In genomic region chr10:117445801-117446490, GRCm38 (mm10) we compare ENCODE assay signal across 13 mouse cellular contexts.
DNase-seq lines count a peak whose midpoint lies in the region.
"Had no signal": no experiment of that assay in that cellular context is flagged by ENCODE, and none has a peak within 500 bp of the region (broad histone marks: within the 10 kb centered on the region; RNA-seq: fewer than 3 reads in every experiment).

No protein-coding gene starts in this region.

- peak; percentile 24 to 28 for DNase-seq in cerebellum, adult 18-20 months
- no peak for DNase-seq in cerebellum, adult 11 months
- DNase-seq in layer of hippocampus, adult 11-12 months (ENCODE audit: low spot score), result peak; percentile 43
- no peak for DNase-seq in layer of hippocampus, adult 9-10 months (ENCODE audit: low spot score)
- DNase-seq in cerebellum, postnatal 14 days, result peak; percentile 46 to 65
- peak; percentile 34 to 52 for DNase-seq in layer of hippocampus, postnatal 10 days (ENCODE audit: low spot score in 2 of 2)
- no peak for DNase-seq in spleen, postnatal 36 days (ENCODE audit: low spot score in 2 of 2)
- DNase-seq in natural killer cell, adult 2 months (ENCODE audit: low spot score in 2 of 2), result no peak
- DNase-seq: adrenal gland, postnatal 25 days; gastrocnemius, postnatal 10 days; kidney, postnatal 36 days; liver, postnatal 0 days; thymus, postnatal 14 days had no signal

Comparison
In these comparisons a context has a peak if more than half of its experiments do, and no peak if none do; other contexts are left out.
1. DNase-seq: peak in cerebellum, adult 18-20 months (2 of 2), layer of hippocampus, adult 11-12 months (single experiment), cerebellum, postnatal 14 days (2 of 2) and layer of hippocampus, postnatal 10 days (2 of 2); none in cerebellum, adult 11 months (single experiment), layer of hippocampus, adult 9-10 months (single experiment), spleen, postnatal 36 days (0 of 2) and natural killer cell, adult 2 months (0 of 2).